Mouse (Mus musculus) adrenal gland, postnatal 4 days (tissue): ENCODE results near the gene Pam. TPM values are rescaled to one million over a fixed set of nuclear protein-coding genes. Genes with fewer than 3 reads are reported as not detected.

Source experiments
- DNase-seq, 2 experiments: peaks; one replicate each; pipeline ENCODE4 v3.0.0; 2021 to 2022; ENCODE audit warnings: low spot score in 2 of 2, mixed read lengths in 2 of 2
- total RNA-seq, 2 experiments: library from RNA; stranded (reverse); gene quantifications; 2 replicates each; pipeline ENCODE4 v1.2.3; 2021

Gene Pam
- total RNA-seq, 2 experiments from 2014 or later = 299 to 310 TPM

- DNase-seq = no peak
These were observed 12.5 kb downstream of the Pam start for GRCm38 (mm10) chr1:98082988-98083387.

GRCm38 (mm10) chr1:98080431-98080830 is 15.0 kb downstream of the Pam start:
- DNase-seq = no peak

GRCm38 (mm10) chr1:98079640-98080039 is 15.8 kb downstream of the Pam start:
- no peak for DNase-seq

GRCm38 (mm10) chr1:98078735-98079134 is 16.7 kb downstream of the Pam start:
- no peak for DNase-seq

GRCm38 (mm10) chr1:98073826-98074225 is 21.6 kb downstream of the Pam start:
- no peak for DNase-seq

DNA sequence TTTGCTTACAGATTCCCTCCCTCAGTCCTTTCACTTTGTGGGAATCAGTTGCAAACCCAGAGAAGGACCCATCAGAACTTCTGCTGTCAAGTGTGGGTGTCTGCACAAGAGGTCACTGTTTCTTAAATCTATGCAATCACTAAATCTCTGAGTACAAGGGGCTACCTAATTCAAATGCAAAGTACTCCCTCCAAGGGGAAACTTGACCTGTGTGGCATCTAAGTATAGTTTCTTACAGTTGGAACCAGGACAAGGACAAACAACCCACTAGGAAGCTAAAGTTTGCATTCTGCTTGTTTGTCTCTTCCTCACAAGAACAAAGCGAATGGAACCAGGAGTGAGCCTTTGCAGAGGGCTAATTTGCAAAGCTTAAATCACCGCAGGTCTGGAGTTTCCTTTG is 22.3 kb downstream of the Pam start:
- DNase-seq = no peak

- DNase-seq = peak in 1 of 2 experiments; percentile 35
These were observed 23.4 kb downstream of the Pam start for GRCm38 (mm10) chr1:98072045-98072444.

DNA sequence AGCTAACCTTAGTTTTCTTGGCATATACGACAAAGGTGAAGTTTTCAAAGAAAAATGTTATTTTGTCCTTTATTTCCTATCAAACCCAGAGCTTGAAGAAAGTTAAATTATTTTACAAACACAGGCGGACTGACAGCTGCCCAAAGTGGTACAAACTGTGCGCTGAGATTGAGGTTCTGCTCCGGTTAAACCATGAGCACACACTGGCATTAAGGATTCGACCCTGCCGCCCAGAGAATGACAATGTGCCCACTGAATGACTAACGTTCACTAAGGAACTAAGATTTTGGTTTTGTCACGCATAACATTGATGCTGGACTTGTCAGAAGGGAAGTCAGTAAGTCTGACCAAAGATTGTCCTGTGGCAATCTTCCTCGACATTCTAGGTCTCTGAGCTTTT is 24.0 kb downstream of the Pam start:
- no peak for DNase-seq

DNA sequence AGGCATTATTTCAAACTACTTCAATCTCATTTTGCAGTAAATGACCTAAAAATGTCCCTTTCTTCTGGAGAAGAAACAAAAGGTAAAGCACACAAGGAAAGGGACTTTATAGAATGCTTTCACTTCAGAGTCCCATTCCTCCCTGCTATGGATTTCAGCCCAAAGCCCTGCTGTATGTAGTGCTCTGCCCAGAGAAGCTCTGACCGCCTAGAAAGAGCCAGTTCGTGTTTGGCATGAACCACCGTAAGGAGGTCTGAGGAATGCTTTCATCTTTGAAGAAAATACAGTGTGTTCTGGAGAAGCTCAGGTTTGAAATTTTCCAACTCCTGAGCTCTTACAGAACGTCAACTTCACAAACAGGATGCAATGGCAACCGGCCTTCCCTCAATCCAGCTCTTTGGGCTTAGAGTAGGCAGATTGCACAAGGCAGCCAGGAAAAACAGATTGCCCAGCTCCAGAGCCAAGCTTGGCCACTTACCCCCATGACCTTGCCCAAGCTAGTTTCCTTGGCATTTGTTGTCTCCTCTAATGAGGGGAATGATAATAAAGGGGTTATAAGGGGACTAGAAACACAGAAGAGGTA is 24.6 kb downstream of the Pam start:
- no peak for DNase-seq

DNA sequence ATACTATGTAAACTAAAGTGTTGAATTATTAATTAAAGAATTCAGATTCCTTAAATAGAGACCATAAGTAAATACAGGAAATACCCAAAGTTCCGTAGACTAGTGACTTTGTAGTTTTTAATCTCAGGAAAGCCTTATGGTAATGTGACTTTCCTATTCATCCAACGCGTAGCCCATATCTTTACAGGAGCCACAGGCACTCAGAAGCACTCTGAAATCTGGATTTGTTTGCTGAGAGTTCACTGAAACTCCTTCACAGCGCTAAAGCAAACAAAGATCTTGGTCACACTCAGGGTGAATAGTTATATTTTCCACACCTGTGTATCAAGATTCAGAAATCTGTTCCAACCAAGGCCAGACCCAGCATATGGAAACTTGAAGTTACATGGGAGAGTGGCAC is 27.3 kb downstream of the Pam start:
- no peak for DNase-seq

GRCm38 (mm10) chr1:98062074-98062473 is 33.4 kb downstream of the Pam start:
- DNase-seq = no peak

- no peak for DNase-seq
These were observed 36.0 kb downstream of the Pam start for GRCm38 (mm10) chr1:98059401-98059800.

DNA sequence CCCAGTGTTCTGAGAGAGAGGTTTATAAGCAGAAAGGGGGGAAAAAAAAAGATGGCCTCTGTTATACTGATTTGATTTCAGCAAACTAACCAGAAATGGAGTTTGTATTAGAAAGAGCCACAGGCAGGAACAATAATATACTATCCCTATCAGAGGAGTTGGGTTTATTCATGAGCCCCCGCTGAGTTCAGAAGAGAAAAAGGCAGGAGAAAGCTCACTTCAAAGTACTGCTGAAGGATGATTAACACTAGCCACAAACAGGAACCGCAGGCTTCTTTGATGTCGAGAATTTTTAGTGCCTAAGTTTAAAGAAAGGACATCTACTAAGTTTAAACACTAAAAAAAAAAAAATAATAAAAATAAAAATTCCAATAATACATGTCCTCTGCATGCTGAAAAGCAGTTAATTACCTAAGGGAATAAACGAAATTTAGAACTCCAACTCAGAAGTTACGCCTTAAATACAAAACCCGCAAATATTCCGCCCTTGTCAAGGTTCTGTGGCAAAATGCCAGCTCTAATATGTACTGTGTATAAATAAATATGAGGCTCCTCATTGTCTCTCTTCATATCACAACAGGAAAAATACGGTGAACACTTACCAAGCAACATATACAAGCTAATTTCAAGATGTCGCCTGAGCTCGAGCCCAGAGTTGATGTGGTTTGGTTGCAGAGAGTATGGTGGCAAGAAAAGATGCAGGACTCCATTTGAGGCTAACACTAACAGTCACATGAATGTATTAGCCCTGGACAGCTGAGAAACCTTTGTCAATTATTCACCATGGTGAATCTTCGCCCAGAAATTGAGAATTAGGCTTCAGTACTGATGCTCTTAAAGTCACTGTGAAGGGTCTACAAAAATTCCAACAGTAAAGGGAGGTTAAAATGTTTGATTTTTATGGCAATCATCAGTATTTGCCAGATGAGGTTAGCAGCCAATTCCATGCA is 38.2 kb downstream of the Pam start:
- no peak for DNase-seq

- no peak for DNase-seq
These were observed 39.2 kb downstream of the Pam start for GRCm38 (mm10) chr1:98056277-98056676.

- DNase-seq = no peak
These were observed 39.9 kb downstream of the Pam start for GRCm38 (mm10) chr1:98055591-98055990.

DNA sequence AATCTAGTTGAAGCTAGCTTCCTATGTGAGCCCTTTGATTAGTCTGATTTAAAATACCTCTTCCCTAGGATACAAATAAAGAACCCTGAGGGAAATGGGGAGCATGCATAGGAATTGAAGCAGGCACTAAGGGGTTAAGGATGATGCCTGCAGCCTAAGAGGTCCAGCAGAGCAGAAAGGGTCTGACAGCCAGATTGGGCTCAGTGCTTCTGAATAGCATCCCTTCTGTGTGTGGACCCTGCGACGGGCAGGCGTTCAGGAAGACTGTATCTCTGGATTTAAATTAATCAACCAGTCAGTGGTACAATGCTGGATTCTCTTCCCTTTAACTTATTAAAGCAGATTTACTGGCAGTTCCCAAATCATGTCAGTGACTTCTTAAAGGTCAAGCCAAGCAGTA is 41.5 kb downstream of the Pam start:
- no peak for DNase-seq

DNA sequence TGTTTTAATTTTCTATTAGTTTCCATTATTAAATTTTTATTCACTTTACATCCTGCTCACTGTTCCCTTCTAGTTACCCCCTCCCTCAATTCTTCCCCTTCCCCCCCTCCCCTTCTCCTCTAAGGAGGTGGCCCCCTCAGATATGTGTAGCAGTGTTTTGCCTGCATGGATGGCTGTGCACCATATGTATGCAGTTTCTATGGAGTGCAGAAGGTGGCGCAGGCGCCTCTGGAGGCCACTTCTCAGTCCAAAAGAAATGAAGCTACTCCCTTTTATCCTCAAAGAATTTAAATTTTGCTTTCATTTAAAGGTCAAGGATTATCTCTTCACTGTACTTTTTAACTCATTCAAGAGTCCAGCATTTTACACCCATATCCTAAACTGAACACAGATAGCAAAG is 42.0 kb downstream of the Pam start:
- DNase-seq = no peak

- DNase-seq = no peak
These were observed 42.7 kb downstream of the Pam start for GRCm38 (mm10) chr1:98052775-98053174.

GRCm38 (mm10) chr1:98051039-98051438 is 44.4 kb downstream of the Pam start:
- DNase-seq = no peak

DNA sequence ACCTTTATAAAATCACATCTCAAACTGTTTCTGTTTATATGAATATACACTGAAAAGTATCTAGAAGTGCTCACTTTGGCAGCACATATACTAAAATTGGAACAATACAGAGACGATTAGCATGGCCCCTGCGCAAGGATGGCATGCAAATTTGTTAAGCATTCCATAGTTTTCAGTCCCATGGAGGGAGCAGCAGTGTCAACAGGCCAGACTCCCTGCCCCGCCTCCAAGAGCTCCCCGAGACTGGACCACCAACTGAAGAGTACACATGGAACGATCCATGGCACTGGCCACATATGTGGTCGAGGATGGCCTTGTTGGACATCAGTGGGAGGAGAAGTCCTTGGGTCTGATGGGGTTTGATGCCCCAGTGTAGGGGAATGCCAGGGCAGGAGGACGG is 45.7 kb downstream of the Pam start:
- DNase-seq = no peak

DNA sequence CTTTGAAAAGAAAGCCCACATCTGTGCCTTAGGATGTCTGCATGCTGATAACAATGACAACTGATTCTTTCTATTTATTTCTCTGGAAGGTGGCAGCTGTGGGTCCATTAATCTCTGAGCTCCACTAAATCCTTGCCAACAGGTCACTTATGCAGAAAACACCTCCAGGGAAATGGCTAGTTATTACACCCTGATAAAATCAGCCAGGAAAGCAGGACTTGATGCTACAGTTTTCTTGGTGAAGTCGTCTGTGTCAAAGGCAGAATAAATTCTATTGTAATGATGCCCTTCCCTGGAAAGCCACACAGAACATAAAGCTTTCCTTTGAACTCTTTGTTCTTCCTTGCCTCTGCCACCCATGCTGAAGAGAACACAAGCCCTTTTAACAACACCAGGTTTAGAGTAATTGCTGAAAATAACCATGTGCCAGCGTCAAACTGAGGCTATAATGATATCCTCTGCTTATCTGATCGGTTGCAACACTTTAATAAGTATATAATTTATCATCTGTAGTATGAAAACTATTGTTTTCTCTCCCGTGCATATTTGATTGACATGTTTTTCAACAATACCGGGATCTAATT is 47.1 kb downstream of the Pam start:
- DNase-seq = no peak
